Mouse (Mus musculus) Patski (cell line): ENCODE measurements around the gene Asb14. TPM values are rescaled to one million over a fixed set of nuclear protein-coding genes. Genes with fewer than 3 reads are reported as not detected.
"Not testable (repeated sequence)": the region's sequence is repeated elsewhere in the genome, so short reads cannot be mapped to it uniquely, and the experiment has no call there.

Experiments
- ATAC-seq: fragments of 100-300 bp; one replicate; pipeline ENCODE4 v1.8.0; 2021
- CTCF ChIA-PET: fragments of 350-600 bp; sonication (Branson Sonifier 250); formaldehyde crosslinking; loops from one replicate; lab custom pipeline; 2022; ENCODE audit warnings: inconsistent platforms; lab: Charles Lee
- POLR2A ChIA-PET: fragments of 350-600 bp; sonication (Branson Sonifier 250); formaldehyde crosslinking; loops from one replicate; lab custom pipeline; 2022; ENCODE audit warnings: antibody characterized with exemption, inconsistent platforms; lab: Charles Lee
- DNase-seq: peaks from one replicate; pipeline ENCODE4 v3.0.0-alpha.2; 2011; ENCODE audit warnings: low read depth, low spot score
- H3K27me3 ChIP-seq: fragments of 371-371 bp; one replicate; pipeline ENCODE4 v1.5.1; 2021
- CTCF ChIP-seq: fragments of 100-300 bp; IDR thresholded peaks from one replicate; pipeline ENCODE4 v1.5.1; 2021
- in situ Hi-C: fragments of 300-500 bp; cut with MboI; formaldehyde crosslinking; loops from 3 replicates; pipeline ENCODE4 v1.11.1; 2018; ENCODE audit warnings: low pct_unique_long_range_greater_than_20kb, mixed read lengths
- polyA plus RNA-seq: library from polyadenylated mRNA; unstranded; gene quantifications from one replicate; pipeline ENCODE4 v1.2.3, GENCODE M21; 2021

The Asb14 gene
- polyA plus RNA-seq, 1 experiment from 2014 or later = 0.06 TPM

DNA sequence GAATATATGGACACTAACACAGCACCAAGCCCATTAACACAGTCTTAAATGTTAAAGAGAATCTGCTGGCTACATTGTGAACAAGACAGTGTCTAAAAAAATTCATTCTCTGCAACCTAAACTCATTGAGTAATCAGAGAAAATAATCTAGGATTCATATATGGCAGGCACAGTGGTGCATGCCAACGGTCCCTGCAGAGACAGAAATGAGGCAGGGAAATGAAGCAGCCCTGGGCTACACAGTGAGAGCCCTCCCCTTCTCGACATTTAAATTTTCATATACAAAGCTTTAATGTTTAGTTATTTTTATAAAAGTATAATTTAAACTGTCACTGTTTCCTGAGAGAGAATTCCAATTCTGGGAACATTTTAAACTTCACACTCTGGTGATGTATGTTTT, 5.1 kb downstream of the Asb14 start:
- in situ Hi-C loops = no loop called here
- no peak for DNase-seq
- ChIA-PET POLR2A (no interaction called here), CTCF (interaction anchor here (1.2 kb wide), 1 partner anchor 8 kb away, joined by 3 read pairs; no protein-coding TSS in a partner anchor)
- TF ChIP-seq CTCF = no peak
- peaks cover 9% of the 10 kb centered on the region for H3K27me3 ChIP-seq
- ATAC-seq = no peak

DNA sequence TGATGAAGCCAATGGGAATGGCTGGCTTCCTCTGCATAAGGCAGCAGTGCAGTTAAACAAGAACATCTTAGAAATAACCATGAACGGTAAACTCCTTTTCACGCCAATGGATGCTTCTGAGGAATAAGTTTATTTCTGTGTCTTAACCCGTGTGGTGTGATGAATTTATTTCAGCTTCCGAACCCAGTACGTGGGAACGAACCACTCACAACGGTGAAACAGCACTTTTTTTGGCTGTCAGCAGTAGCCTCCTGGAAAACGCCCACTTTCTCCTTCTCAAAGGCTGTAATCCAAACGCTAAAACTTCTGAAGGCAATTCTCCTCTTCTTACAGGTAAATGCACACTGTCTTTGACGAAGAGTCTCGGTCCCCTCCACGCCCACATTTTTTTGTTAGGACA, 6.5 kb downstream of the Asb14 start:
- CTCF ChIA-PET = no interaction called here
- ATAC-seq (no peak), DNase-seq (no peak)
- H3K27me3 ChIP-seq = peaks cover 7% of the 10 kb centered on the region
- in situ Hi-C loops = loop anchor here (25.0 kb wide), 1 partner anchor 414 kb away; no protein-coding TSS in a partner anchor
- no peak for TF ChIP-seq CTCF
- POLR2A ChIA-PET = no interaction called here

DNA sequence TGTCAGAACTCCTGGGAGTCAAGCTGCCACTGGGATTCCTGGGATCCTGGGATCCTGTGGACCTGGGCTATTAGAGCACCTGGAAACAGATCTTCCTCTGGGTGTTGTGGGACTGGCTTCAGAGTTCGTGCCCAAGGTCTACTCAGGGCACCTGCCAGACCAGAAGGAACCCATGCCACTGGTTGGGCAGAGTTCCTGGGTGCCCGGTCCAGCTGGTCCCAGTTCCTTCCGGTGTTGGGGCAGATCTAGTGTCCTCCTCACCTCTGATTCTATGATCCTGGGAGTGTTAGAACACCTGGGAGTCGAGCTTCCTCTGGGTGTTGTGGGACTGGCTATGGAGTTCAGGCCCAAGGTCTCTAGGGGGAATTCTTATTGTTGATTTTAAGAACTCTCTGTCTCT, 13.0 kb downstream of the Asb14 start:
- H3K27me3 ChIP-seq = no peaks in the 10 kb centered on the region
- ChIA-PET POLR2A (no interaction called here), CTCF (no interaction called here)
- TF ChIP-seq CTCF = no peak
- in situ Hi-C loops = loop anchor here (25.0 kb wide), 1 partner anchor 420 kb away; no protein-coding TSS in a partner anchor
- no peak for ATAC-seq
- no peak for DNase-seq

DNA sequence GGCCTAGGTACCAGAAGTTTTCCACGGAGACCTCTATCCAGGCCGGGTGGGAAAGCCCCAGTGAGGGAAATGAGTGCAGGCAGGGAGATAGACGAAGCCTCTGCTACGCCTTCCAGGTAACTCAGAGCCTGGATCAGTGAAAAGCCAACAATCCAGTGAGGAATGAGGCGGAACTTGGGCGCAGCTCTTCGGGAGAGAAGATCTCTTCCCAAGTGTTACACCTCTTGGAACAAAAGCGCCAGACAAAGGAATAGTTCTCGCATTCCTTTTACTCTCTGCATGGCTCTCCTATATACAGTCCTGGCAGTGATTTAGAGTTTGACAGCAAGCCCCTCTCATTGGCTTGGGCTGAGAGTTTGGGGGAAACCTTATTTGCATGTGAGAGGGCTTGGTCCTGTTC, 16.1 kb downstream of the Asb14 start:
- in situ Hi-C loops = loop anchor here (25.0 kb wide), 1 partner anchor 423 kb away; no protein-coding TSS in a partner anchor
- CTCF ChIA-PET, POLR2A ChIA-PET, ATAC-seq, H3K27me3 ChIP-seq, DNase-seq: not testable (repeated sequence)

DNA sequence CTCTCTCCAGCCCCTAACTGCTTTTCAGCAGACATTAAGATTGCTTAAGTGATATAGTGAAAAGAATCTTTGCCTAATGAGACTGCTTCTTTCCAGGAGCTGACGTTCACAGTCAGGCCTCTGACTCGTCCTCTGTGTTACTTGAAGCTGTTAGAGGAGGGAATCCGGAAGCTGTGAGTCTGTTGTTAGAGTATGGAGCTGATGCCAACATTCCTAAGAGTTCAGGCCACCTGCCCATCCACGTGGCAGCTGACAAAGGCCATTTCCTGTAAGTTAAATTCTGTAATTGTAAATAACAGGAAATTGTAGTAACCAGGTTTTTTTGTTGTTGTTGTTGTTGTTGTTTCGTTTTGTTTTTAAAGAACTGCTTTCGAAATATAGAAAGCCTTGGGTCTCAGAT, 16.8 kb downstream of the Asb14 start:
- TF ChIP-seq CTCF = no peak
- POLR2A ChIA-PET = no interaction called here
- in situ Hi-C loops = loop anchor here (25.0 kb wide), 1 partner anchor 424 kb away; no protein-coding TSS in a partner anchor
- CTCF ChIA-PET = no interaction called here
- ATAC-seq = no peak
- H3K27me3 ChIP-seq = no peaks in the 10 kb centered on the region
- DNase-seq = no peak

DNA sequence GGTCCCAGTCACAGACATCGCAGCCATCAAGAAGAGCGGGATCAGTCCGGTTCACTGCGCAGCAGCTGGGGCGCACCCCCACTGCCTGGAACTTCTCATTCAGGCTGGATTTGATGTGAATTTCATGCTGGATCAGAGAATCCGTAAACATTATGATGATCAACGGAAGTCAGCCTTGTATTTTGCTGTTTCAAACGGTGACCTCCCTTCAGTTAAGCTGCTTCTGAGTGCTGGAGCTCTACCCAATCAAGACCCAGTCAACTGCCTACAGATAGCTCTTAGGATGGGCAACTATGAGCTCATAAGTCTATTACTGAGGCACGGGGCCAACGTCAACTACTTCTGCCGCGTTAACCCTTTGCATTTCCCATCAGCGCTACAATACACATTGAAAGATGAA, 17.5 kb downstream of the Asb14 start:
- no peak for TF ChIP-seq CTCF
- no peaks in the 10 kb centered on the region for H3K27me3 ChIP-seq
- in situ Hi-C loops = loop anchor here (25.0 kb wide), 1 partner anchor 425 kb away; no protein-coding TSS in a partner anchor
- ATAC-seq (no peak), DNase-seq (no peak)
- POLR2A ChIA-PET = no interaction called here
- CTCF ChIA-PET = no interaction called here

DNA sequence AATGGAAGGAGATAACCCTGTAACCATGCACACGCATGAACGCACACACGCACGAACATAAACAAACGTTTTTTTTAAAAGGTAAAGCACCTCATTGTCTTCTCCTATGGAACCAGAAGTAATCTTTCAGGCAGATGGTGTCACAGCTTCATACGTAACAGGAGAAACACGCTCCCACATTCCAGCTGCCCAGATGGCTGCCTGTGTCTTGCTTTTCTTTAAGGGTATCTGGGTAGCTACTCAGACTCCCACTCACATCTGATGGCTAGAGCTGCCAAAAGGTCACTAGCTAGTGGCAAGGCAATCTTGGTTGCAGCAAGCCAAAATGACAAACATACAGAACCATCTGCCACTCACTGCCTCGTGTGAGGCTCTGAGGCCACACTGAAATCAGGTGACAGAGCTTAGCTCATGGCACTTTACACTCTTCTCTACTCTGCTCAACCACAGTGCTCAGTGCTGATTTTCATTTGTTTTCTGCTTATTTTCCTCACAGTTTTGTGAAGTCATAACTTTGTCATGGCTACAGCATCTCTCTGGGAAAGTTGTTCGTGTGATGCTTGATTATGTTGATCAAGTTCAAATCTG, 19.4 kb downstream of the Asb14 start:
- TF ChIP-seq CTCF = no peak
- ChIA-PET CTCF (no interaction called here), POLR2A (no interaction called here)
- DNase-seq (no peak), ATAC-seq (no peak)
- in situ Hi-C loops = loop anchor here (25.0 kb wide), 1 partner anchor 426 kb away; no protein-coding TSS in a partner anchor
- no peaks in the 10 kb centered on the region for H3K27me3 ChIP-seq

DNA sequence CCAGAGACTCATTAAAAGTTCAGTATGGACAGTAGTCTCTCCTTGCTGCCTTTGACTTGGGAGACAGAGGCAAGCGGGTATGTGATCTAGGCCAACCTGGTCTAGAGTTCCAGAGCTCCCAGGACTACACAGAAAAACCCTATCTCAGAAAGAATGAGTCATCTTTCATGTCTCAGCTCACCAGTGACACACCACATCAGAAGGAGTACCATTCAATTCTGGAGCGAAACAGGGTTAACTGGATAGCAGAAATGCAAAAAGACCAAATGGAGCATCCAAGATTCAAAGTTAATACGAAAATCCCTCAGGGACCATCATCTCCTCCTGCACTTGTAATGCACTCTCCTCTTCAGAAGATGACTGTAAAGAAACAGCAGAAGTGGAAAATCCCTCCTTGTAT, 25.0 kb downstream of the Asb14 start:
- TF ChIP-seq CTCF = no peak
- ATAC-seq = no peak
- POLR2A ChIA-PET = no interaction called here
- DNase-seq = no peak
- no peaks in the 10 kb centered on the region for H3K27me3 ChIP-seq
- in situ Hi-C loops = loop anchor here (25.0 kb wide), 1 partner anchor 432 kb away; no protein-coding TSS in a partner anchor
- CTCF ChIA-PET = no interaction called here

DNA sequence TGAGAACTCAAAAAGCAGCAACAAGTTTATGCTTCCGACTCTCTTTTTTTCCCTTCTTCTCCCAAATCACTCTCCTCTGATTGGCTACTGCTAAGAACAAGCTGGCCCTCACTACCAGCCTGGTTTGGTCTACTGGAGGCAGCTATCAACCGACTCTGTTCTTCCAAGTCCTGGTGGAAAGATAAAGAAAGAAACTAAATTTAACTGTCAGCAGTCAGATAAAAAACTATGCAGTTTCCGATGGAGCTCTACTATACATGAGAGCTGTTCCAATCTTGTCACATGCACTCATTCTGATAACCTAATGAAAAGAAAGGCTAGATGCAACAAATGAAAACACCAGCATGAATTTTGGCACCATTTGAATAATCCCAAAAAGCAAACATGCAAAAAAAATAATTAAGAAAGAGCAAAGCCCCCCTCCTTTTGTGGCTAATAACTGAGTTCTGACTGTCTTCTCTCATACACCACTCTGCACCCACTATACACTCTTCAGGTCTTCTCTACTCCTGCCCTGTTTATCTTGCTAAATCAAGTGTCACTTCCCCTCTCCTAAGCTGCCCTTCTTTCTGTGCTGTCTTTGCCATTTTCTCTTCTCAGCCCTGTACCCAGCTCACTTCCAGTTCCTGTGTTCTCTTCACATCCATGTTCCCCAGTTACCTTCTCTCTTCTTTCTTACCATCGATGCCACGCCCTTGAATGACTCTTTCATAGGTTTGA, 29.5 kb downstream of the Asb14 start:
- POLR2A ChIA-PET = no interaction called here
- CTCF ChIA-PET = no interaction called here
- TF ChIP-seq CTCF = no peak
- in situ Hi-C loops = loop anchor here (25.0 kb wide), 1 partner anchor 437 kb away; no protein-coding TSS in a partner anchor
- no peaks in the 10 kb centered on the region for H3K27me3 ChIP-seq
- no peak for DNase-seq
- ATAC-seq = no peak

DNA sequence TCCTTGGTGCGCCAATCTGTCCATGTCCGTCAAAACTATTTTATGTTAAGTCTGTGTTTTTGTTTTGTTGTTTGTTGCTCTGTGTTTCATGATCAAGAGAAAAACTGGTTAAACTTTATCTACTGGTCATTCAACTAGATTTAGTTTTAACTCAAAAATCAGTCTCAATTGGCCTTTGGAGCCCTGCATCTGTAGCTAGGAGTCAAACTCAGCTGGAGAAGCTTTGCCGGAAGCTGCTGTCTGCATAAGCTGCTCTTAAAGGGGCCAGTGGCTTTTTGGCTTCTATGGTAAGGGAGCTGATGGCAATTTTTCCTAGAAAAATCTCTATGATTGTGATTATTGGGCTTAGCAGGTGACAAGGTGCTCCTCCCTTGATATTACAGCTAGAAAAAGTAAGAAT, 40.5 kb downstream of the Asb14 start:
- CTCF ChIA-PET = interaction anchor here (0.7 kb wide), 1 partner anchor 26 kb away, joined by 3 read pairs; no protein-coding TSS in a partner anchor
- no peaks in the 10 kb centered on the region for H3K27me3 ChIP-seq
- DNase-seq = no peak
- in situ Hi-C loops = no loop called here
- POLR2A ChIA-PET = no interaction called here
- no peak for ATAC-seq
- no peak for TF ChIP-seq CTCF

DNA sequence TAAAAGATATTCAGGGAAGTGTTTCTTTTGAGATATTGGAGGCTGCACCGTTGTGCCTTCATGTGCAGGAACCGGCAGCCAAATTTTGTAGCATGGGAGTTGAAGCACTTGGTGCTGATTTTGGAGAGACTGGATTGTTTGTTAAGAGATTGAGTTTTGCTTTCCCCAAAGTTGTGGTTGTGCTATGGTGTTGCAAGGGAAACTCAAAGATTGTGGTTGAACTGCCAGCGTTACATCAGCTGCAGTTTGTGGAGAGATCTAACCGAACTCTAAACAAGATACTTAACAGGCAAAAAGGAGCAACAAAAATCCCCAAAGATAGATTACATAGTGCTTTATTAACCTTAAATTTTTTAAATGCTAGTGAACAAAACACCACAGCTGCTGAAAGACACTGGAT, 41.2 kb downstream of the Asb14 start:
- in situ Hi-C loops = no loop called here
- CTCF ChIA-PET = no interaction called here
- no peaks in the 10 kb centered on the region for H3K27me3 ChIP-seq
- DNase-seq = no peak
- POLR2A ChIA-PET = no interaction called here
- no peak for TF ChIP-seq CTCF
- no peak for ATAC-seq

DNA sequence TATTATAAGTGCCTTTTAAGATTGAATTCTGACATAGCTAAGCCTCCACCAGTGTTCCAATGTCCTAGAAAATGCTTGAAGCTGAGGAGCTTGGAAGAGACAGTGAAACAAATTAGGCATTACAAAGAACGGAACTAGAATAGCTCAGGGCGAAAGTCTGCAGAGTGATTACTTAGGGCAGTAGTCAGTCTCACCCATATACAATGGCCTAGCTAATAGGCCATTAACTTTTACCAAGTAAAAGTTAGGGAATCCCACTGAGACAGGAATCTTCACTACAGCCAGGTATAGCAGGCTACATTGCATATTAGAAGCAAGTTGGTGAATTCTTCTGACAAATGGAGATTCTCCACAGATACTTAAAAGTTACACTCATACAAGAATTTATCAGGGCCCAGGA, 61.8 kb downstream of the Asb14 start:
- H3K27me3 ChIP-seq, POLR2A ChIA-PET, ATAC-seq, DNase-seq, CTCF ChIA-PET, in situ Hi-C loops: not testable (repeated sequence)
